Mouse (Mus musculus) liver, adult 2 months (tissue): Measurements from ENCODE around the gene Ivns1abp. TPM values are rescaled to one million over a fixed set of nuclear protein-coding genes. Genes with fewer than 3 reads are reported as not detected.
"Not testable (repeated sequence)": the region's sequence is repeated elsewhere in the genome, so short reads cannot be mapped to it uniquely, and the experiment has no call there.

Source experiments
- DNase-seq: peaks from one replicate; pipeline ENCODE4 v3.0.0-alpha.2; 2011; ENCODE audit warnings: low read depth, low spot score; ENCODE audit errors: extremely low read depth
- H3K27ac ChIP-seq: fragments of 200-500 bp; replicated peaks from 2 replicates; pipeline ENCODE4 v1.5.1; 2012; ENCODE audit warnings: low read depth, mild to moderate bottlenecking, control low read depth, inconsistent platforms, low read length; ENCODE audit not compliant: insufficient read depth
- H3K27me3 ChIP-seq: fragments of 200-500 bp; 2 replicates; pipeline ENCODE4 v1.6.1; 2012; ENCODE audit warnings: mild to moderate bottlenecking, moderate library complexity, low read length, inconsistent platforms; ENCODE audit not compliant: control insufficient read depth, insufficient read depth
- H3K36me3 ChIP-seq: fragments of 200-500 bp; 2 replicates; pipeline ENCODE4 v1.6.1; 2012; ENCODE audit warnings: low read length, inconsistent platforms; ENCODE audit not compliant: control insufficient read depth, insufficient read depth
- H3K4me1 ChIP-seq: fragments of 200-500 bp; 2 replicates; pipeline ENCODE4 v1.6.1; 2011; ENCODE audit warnings: low read length; ENCODE audit not compliant: control insufficient read depth, insufficient read depth
- H3K4me3 ChIP-seq: fragments of 200-500 bp; 2 replicates; pipeline ENCODE4 v1.5.1; 2011; ENCODE audit warnings: low read depth, mild to moderate bottlenecking, control low read depth, low read length, moderate library complexity; ENCODE audit not compliant: insufficient read depth
- H3K79me2 ChIP-seq: fragments of 200-500 bp; 2 replicates; pipeline ENCODE4 v1.6.1; 2012; ENCODE audit warnings: inconsistent platforms, mild to moderate bottlenecking, low read length, moderate library complexity; ENCODE audit not compliant: control insufficient read depth, insufficient read depth
- H3K9ac ChIP-seq: fragments of 200-500 bp; 2 replicates; pipeline ENCODE4 v1.6.1; 2012; ENCODE audit warnings: low read depth, mild to moderate bottlenecking, control low read depth, inconsistent platforms, low read length
- CTCF ChIP-seq: fragments of 200-500 bp; IDR thresholded peaks from 2 replicates; pipeline ENCODE4 v1.5.1; 2011; ENCODE audit warnings: low read depth, low read length, control low read depth
- POLR2A ChIP-seq: fragments of 200-500 bp; IDR thresholded peaks from 2 replicates; pipeline ENCODE4 v1.6.1; 2011; ENCODE audit warnings: low read length, control low read depth; ENCODE audit not compliant: insufficient read depth; ENCODE audit errors: extremely low read depth
- WGBS: fragments of 180-500 bp; shearing (Covaris S2); methylation state at CpG from one replicate; pipeline ENCODE4 v1.1.7; 2018; 5-methylcytosine and 5-hydroxymethylcytosine counted together
- polyA plus RNA-seq: library from polyadenylated mRNA; depleted of rRNA; stranded (reverse); fragments of >200 nt; gene quantifications from 2 replicates; pipeline ENCODE4 v1.2.3, GENCODE M21; 2012
- total RNA-seq: library from RNA; depleted of rRNA; stranded (reverse); fragments of >200 nt; gene quantifications from 2 replicates; pipeline ENCODE4 v1.2.3, GENCODE M21; 2014

Ivns1abp gene
- total and polyA plus RNA-seq, 2 experiments, result 16.7 to 111 TPM

- Histone ChIP-seq H3K4me1 (no peaks in the 10 kb centered on the region), H3K9ac (no peak overlapping the region), H3K79me2 (no peaks in the 10 kb centered on the region), H3K36me3 (no peaks in the 10 kb centered on the region), H3K27ac (no peak overlapping the region), H3K4me3 (no peak overlapping the region), H3K27me3 (no peaks in the 10 kb centered on the region)
- WGBS, result 81% methylated on average over 3 of the region's 3 CpGs
- DNase-seq, result no peak
- no peak for TF ChIP-seq POLR2A
- TF ChIP-seq CTCF, result no peak
Observed at GRCm38 (mm10) chr1:151301904-151302303, 42.4 kb upstream of the Ivns1abp start.

- TF ChIP-seq CTCF (no peak), POLR2A (no peak)
- H3K27me3 ChIP-seq, result no peaks in the 10 kb centered on the region
- H3K4me3 ChIP-seq, result no peak overlapping the region
- H3K79me2 ChIP-seq, result no peaks in the 10 kb centered on the region
- no peaks in the 10 kb centered on the region for H3K4me1 ChIP-seq
- no peaks in the 10 kb centered on the region for H3K36me3 ChIP-seq
- no peak overlapping the region for H3K27ac ChIP-seq
- no peak overlapping the region for H3K9ac ChIP-seq
- DNase-seq, result no peak
Observed at GRCm38 (mm10) chr1:151303265-151303664, 41.0 kb upstream of the Ivns1abp start.

- H3K4me1 ChIP-seq, H3K9ac ChIP-seq, H3K27me3 ChIP-seq, H3K27ac ChIP-seq, DNase-seq, H3K4me3 ChIP-seq, H3K36me3 ChIP-seq, H3K79me2 ChIP-seq: not testable (repeated sequence)
- 92% methylated on average over 3 of the region's 3 CpGs for WGBS
Observed at GRCm38 (mm10) chr1:151305001-151305400, 39.3 kb upstream of the Ivns1abp start.

- Histone ChIP-seq H3K4me1 (no peaks in the 10 kb centered on the region), H3K79me2 (no peaks in the 10 kb centered on the region), H3K27ac (no peak overlapping the region), H3K9ac (no peak overlapping the region), H3K4me3 (no peak overlapping the region), H3K36me3 (no peaks in the 10 kb centered on the region), H3K27me3 (no peaks in the 10 kb centered on the region)
- 73% methylated on average over 2 of the region's 2 CpGs for WGBS
- TF ChIP-seq CTCF (no peak), POLR2A (no peak)
- DNase-seq, result no peak
Observed at GRCm38 (mm10) chr1:151307059-151307458, 37.2 kb upstream of the Ivns1abp start.

- H3K27me3 ChIP-seq, result no peaks in the 10 kb centered on the region
- 84% methylated on average over 3 of the region's 3 CpGs for WGBS
- no peaks in the 10 kb centered on the region for H3K36me3 ChIP-seq
- no peak overlapping the region for H3K4me3 ChIP-seq
- TF ChIP-seq POLR2A (no peak), CTCF (no peak)
- H3K27ac ChIP-seq, result no peak overlapping the region
- H3K4me1 ChIP-seq, result no peaks in the 10 kb centered on the region
- no peaks in the 10 kb centered on the region for H3K79me2 ChIP-seq
- H3K9ac ChIP-seq, result no peak overlapping the region
- DNase-seq, result no peak
Observed at GRCm38 (mm10) chr1:151307821-151308220, 36.5 kb upstream of the Ivns1abp start.

- 90% methylated on average over 4 of the region's 4 CpGs for WGBS
- H3K27ac ChIP-seq, result no peak overlapping the region
- DNase-seq, result no peak
Observed at GRCm38 (mm10) chr1:151308508-151308907, 35.8 kb upstream of the Ivns1abp start.

GRCm38 (mm10) chr1:151310511-151310910 lies 33.8 kb upstream of the Ivns1abp start:
- TF ChIP-seq CTCF (no peak), POLR2A (no peak)
- 88% methylated on average over 5 of the region's 5 CpGs for WGBS
- no peak for DNase-seq
- H3K4me3 ChIP-seq, result no peak overlapping the region
- H3K27me3 ChIP-seq, result no peaks in the 10 kb centered on the region
- no peaks in the 10 kb centered on the region for H3K79me2 ChIP-seq
- H3K36me3 ChIP-seq, result no peaks in the 10 kb centered on the region
- H3K9ac ChIP-seq, result no peak overlapping the region
- H3K27ac ChIP-seq, result no peak overlapping the region
- no peaks in the 10 kb centered on the region for H3K4me1 ChIP-seq

More at GRCm38 (mm10) chr1:151308508-151308907, 35.8 kb upstream of the Ivns1abp start:
- Histone ChIP-seq H3K9ac (no peak overlapping the region), H3K36me3 (no peaks in the 10 kb centered on the region), H3K4me1 (no peaks in the 10 kb centered on the region), H3K79me2 (no peaks in the 10 kb centered on the region), H3K27me3 (no peaks in the 10 kb centered on the region), H3K4me3 (no peak overlapping the region)
- no peak for TF ChIP-seq POLR2A
